Mouse (Mus musculus) right cerebral cortex, postnatal 14 days (tissue): ENCODE measurements around the gene Pdcl.
A peak's percentile ranks its signal among the peaks of the same experiment; 100 is the strongest.

Experiments used
- DNase-seq: peaks from one replicate; pipeline ENCODE4 v3.0.0; 2022

Pdcl gene

GRCm38 (mm10) chr2:37358633-37359540 lies at the start of gene Pdcl:
TSS of gene Pdcl (minus strand) at chr2:37359332.
- peak; percentile 81 for DNase-seq

GRCm38 (mm10) chr2:37395539-37395938 lies 36.4 kb upstream of the Pdcl start:
- no peak for DNase-seq

GRCm38 (mm10) chr2:37382921-37383320 lies 23.8 kb upstream of the Pdcl start:
- DNase-seq, result no peak

- peak; percentile 55 for DNase-seq
These were observed 21.1 kb upstream of the Pdcl start for GRCm38 (mm10) chr2:37380189-37380588.

GRCm38 (mm10) chr2:37376018-37376417 lies 16.9 kb upstream of the Pdcl start:
- no peak for DNase-seq

GRCm38 (mm10) chr2:37370651-37371050 lies 11.5 kb upstream of the Pdcl start:
- DNase-seq, result no peak

GRCm38 (mm10) chr2:37359908-37360307 lies 776 bp upstream of the Pdcl start:
- no peak for DNase-seq

- no peak for DNase-seq
These were observed 3.6 kb downstream of the Pdcl start for GRCm38 (mm10) chr2:37355571-37355970.

GRCm38 (mm10) chr2:37351671-37352070 lies 7.5 kb downstream of the Pdcl start:
- no peak for DNase-seq

- peak; percentile 58 for DNase-seq
These were observed 20.5 kb downstream of the Pdcl start for GRCm38 (mm10) chr2:37338497-37339187.

GRCm38 (mm10) chr2:37333321-37333720 lies 25.8 kb downstream of the Pdcl start:
- DNase-seq, result no peak

GRCm38 (mm10) chr2:37326215-37326614 lies 32.9 kb downstream of the Pdcl start, which contains the start of gene Olfr368:
TSS of gene Olfr368 (plus strand) at chr2:37326515.
- no peak for DNase-seq
